Mouse (Mus musculus) heart, postnatal 0 days (tissue): ENCODE measurements around the gene Rag2.

ENCODE experiments used
- CTCF ChIP-seq: IDR thresholded peaks from 2 replicates; pipeline ENCODE4 v1.5.1; 2016; ENCODE audit warnings: antibody characterized with exemption, control low read depth, low read depth
- EP300 ChIP-seq: IDR thresholded peaks from 2 replicates; pipeline ENCODE4 v1.6.1; 2016; ENCODE audit warnings: antibody characterized with exemption, low read depth

DNA sequence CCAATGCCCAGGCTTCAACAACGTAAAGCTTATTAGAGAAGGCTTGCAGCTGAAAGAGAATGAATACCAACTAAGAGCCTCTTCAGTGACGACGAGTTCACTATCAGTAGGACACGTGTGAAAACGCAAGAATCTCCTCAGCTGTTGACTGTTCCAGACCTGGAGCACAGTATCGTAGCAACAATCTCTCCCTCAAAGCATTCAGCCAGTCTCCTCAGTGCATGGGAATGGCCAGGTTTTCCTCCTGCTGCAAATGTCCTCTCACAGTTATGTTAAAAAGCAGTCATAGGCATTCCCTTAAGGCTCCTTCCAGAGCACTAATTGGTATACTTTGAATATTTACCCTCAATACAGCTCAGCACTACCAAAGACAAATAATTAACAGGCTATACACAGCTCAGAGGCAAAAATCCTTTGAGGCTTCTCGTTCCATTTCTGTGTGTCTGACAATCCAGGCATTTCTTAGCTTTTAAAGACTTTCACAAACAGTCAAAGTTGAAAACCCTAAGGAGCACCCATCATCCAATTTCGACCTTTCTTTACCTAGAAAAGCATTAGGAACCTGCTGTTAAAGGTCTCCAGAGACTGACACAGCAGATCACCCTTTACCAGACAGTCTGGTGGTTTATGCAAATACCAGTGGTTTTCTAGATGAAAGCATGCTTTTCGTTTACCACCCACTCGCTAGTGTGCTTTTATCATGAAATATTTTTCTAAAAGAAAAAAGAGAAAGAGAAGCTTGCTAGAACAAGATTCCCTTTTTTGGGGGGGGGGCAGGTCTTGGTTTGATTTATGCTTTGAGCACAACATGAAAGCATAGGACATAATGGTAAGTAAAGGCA, 8.8 kb upstream of the Rag2 start:
- no peak for TF ChIP-seq EP300
- TF ChIP-seq CTCF: no peak
